Mouse (Mus musculus) right cerebral cortex, postnatal 10 days (tissue): ENCODE data around the gene Pirb.

Experiments
- DNase-seq, 2 experiments: peaks; one replicate each; pipeline ENCODE4 v3.0.0; 2021; ENCODE audit warnings: low spot score in 2 of 2

Pirb gene

DNA sequence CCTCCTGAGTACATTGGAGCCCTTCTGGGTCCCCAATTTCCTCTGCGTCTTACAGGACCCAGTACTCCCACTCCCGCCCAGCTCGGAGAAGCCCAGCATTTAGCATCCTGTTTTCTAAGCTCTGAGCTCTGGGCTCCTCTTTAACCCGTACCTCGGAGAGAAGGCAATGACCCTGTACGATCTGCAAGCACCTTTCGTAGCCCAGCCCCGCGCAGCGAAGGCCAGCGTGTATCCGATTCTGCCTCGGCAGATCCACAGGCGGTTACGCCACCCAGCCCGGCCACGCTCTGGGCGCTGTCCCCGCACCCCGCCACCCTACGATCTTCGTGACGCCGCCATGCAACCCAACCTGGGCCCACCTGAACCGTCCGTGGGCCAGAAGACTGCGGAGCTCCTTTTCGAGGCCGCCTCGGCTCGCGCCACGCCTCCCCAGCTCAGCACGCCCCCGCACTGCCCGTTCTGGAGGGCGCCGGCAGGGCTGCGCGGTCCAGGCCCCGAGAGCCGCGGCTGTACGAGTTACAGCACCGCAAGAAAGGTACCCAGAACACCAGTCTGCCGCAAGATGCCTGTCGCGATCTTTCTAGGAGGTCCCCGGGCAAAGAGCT, 27.7 kb downstream of the Pirb start, which contains the start of gene Tsen34:
Gene Tsen34, plus strand, starts transcription at position 482 of the 605 bp plus-strand sequence.
- no peak for DNase-seq

DNA sequence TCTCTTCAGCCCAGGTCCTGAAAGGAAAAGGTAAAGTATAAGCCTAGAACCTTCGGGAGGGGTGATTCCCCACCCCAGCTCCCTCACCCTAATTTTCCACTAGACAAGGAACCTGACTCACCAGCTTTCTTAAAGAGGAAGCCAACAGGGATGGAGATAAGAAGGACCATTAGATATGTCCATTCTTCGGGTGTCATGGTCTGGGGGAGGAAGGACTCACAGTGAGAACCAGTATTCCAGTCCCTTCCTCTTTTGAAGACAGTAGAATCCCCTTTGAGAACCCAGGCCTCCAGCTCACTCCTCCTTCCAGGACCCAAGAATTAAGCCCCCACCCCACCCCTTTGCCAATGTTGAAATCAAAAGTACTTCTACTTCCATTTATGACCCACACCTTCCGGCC, 28.3 kb downstream of the Pirb start:
- DNase-seq = no peak

DNA sequence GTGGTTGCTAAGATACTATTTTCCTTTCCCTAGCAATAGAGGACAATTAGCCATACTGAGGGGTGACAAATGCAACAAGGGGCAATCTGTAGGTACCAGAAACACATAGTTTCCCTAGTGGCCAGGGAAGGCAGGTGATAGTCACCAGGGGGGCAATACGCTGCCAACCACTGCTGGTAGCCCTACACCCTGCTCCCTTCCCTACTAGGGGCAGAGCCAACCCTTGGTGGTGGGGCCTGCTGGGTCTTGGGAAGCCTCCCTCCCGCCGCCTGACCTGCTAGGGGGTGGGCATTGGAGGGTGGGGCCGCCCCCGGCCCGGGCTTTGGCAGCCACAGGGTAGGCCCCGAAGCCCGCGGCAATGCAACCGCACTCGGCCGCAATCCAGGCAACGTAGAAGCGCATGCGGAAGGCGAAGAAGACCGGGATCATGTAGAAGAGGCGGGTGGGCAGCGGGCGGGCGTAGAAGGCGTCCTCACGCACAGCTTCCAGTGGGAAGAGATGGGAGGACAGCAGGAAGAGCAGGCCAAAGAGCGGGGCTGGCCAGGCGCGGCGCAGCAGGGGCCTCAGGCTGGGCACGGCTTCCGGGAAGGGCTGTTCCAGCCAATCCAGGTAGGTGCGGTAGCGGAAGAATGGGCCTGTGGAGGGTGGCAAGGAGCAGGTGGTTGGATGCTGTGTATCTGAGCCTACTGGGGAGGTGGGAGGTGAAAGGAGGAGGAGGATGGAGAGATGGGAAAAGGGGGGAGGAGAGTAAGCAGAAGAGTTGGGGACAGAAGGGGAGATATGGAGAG, 34.6 kb downstream of the Pirb start:
- no peak for DNase-seq

DNA sequence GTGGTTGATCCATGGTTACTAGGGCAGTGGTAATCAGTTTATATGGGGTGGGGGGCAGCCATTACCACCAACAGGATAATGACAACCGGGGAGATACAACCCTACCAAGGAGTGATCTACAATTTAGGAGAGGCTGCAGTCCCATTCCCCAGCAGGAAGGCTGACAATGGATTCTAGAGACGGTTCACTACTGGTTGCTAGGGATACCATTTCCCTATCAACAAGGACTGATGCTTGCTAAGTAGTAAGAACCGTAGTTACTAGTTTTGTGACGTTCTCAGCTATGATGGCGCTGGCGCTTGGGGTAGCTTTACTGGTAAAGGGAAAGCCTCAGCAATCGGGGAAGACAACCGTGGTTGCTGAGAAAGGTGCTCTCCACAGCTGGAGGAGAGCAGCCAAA, 35.5 kb downstream of the Pirb start:
- DNase-seq = no peak

DNA sequence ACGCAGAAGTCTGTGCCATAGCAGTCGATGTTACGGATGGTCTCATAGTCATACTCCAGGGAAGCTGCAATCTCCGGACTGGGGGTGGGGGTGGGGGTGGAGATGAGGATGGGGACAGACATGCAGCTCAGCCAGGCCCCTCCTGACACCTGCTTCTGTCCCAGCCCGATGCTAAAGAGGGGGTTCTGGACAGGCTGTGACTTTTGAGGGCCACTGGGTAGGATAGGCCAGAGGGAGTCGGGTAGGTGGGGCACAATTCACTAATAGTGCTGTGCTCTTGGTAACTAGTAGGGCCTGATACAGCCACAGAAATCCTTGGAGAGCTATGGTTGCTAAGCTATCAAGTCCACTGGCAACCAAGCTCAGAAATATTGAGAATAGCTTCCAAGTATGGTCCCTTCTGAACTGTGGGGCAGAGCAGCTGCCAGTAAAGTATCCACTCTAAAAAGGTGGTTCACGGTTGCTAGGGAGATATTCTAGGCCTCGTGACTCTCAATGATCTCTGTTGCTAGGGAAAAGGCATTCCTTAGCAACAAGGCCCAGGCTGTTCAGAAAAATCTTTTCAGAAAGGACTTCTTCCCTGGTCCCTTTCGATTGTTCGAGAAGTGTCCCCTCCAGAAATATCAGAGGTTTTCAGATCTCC, 36.2 kb downstream of the Pirb start:
- peak in 1 of 2 experiments; percentile 58 for DNase-seq

DNA sequence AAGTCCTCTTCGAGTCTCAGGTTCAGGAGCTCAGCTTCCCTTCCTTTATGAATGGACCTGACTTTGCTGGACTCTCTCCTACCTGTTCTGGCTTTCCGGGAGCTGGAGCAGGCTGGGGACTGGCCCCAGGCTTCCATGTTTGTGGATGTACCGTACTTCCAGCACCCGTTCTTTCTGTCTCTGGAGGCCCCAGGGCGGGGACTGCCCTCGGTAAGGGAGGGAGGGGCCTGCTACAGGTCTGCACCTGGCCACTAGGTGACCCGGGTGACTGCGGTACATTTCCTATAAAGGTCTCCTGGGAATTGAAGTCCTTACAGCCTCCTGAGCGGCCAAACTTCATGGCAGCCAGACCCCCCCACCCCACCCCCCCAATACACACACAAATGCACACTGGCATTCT, 42.8 kb downstream of the Pirb start, which contains the start of gene Tmc4:
Gene Tmc4, minus strand, starts transcription at position 212 of the 400 bp plus-strand sequence.
- DNase-seq = no peak

DNA sequence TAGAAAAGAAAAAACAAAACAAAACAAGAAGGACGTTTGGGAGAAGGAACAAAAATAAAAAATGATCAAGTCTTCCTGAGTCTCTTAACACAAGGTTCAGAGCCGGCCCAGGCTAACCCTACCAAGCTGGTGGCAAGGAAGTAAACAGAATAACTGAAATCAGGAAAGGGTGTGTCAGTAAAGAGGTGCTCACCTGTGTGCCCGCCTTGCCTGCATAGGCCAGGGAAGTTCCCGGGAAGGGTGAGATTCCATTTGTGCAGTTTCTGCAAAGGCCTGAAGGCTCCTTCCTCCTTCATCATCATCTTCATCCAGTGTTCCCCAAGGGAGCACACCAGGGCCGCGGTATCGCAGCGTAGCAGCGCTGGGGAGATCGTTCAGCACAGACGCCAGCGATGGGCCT, 43.8 kb downstream of the Pirb start:
- no peak for DNase-seq

DNA sequence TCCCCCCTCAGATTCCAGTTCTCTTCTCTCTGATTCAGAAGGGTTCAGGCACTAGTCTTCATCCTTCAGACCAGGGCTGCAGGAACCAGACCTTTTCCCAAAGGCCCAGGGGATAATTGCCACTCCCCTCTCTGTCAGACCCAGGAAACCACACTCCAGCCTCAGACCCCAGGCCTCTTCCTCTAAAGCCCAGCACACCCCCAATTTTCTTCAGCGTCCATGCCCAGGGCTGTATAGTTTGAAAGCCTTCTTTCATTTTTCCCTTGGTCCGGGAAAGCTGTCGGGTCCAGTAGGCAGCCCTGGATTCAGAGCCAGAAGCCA, 45.0 kb downstream of the Pirb start:
- DNase-seq = no peak

DNA sequence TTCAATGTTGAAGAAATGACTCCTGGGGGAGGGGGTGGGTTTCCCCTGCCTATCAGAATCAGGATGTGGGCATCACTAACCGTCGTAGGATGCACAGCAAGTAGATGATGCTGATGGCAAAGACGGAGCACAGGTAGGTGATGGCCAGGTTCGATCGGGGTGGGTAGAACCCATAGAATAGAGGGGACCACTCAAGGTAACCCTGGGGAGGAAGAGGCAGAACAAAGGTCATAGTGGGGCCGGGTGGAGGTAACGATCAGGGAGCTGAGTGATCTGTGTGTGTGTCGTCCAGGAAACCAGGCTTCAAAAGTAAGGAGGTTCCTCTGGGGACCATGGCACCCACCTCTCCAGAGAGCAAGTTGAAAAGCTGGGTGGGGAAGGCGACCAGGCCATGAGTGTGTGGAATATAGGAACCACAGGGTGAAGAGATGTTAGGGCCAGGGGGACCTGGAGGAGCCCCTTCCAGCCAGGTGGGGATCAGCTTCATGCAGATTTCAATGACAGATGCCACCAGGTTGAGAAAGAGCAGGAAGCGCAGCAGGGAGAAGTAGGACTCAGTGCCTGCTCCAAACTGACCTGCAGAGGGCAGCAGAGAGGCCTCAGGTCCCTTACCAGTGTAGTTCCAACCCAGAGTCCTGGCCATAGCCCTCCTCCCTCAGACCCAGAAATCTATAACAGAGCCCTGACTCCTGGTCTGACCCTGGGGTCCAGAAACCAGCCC, 45.5 kb downstream of the Pirb start:
- DNase-seq = peak; percentile 82 to 90

DNA sequence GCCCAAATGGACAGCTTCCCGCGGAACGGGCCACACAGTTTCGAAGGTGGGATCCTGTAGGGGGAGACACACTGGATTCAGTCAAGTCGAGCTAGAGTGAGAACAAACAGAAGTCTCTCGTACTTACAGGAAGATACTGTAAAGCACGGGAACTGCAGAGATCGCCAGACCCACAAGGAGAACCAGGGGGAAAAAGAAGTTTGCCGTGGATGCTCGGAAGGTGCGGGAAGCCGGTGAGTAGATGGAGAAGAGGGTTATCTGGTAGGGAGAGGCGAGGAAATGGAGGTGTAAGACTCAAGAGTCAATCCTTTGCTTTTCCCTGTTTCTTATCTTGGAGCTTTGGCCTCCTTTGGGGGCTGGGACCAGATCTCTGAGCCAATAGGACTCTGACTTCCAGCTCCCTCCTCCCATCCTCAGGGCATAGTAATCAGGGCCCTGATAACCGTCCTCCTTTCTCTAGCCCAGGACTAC, 53.2 kb downstream of the Pirb start:
- no peak for DNase-seq

DNA sequence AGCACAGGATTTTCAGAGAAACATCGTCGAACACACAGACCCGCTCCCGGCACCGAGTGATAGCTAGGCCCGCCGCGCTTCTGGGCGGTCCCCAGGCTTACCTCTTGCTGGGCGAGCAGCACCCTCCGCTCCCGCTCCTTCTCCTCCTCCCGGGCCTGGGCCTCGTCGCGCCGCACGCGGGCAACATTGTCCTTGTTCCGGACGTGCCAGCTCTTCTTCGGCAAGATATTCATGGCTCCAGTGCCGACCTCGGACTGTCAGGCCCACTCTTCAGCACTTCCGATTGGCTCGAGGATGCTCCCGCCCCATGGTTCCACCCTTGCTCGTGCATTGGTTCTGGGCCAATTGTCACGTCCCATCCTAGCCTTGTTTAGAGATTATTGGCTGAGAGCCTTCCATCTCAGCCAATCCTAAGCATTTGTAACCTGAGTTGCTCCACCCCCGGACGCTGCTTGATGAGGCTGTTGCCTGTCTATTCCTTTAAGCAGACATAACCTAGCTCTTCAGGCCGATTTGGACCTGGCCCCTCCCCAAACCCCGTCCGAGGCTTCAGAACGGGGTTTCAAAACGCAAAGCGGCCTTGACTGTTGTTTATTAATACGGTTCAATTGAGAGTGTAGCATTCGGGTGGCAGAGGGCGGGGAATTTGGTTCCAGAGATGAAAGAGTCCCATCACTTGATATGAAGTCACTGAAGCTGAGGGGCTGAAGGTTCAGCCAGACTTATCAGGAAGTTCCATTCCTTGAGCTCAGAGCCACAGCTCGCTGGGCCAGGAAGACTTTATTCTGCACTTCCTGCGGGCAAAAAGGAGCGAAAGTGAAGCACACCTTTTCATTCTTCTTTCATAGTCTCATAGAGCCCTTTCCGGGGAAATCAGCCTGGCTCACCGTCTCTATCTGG, 54.7 kb downstream of the Pirb start, which contains the start of gene Leng1:
Gene Leng1, minus strand, starts transcription at position 626 of the 900 bp plus-strand sequence.
- DNase-seq = peak; percentile 98 to 99

DNA sequence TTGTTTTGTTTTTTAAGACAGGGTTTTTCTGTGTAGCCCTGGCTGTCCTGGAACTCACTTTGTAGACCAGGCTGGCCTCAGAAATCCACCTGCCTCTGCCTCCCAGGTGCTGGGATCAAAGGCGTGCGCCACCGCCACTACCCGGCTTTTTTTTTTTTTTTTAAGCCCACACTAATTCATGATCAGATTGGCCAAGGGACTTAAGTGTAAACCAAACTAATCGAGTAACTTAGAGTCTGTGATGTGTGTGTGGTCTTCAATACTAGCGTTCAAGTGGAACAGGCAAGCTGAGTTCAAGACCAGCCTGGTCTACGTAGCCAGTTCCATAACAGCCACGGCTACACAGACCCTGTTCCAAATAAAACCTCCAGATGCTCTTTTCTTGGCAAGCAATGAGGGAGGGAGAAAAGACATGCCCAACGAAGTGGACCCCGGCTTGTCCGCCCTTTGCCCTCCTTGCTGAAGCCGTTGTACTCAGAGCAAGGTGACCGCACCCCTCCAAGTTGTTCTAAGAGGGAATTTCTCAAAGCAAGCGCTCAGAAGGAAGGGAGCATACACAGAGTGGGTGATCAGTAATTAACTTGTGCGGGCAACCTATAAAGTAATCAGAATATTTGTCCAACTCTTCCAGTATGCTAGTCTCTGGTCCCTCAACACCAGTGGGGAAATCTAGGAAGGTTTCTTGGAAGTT, 55.5 kb downstream of the Pirb start:
- DNase-seq = no peak
